Mouse (Mus musculus): ENCODE data around the gene Zbtb24.

Gene Zbtb24

GRCm38 (mm10) chr10:41450137-41450670 is at the start of gene Zbtb24:
Gene Zbtb24 (plus strand): TSS chr10:41450383.
- in situ Hi-C loops (cut with MboI; ENCODE audit: low pct_unique_long_range_greater_than_20kb in 1 of 2, low sequenced_read_pairs in 2 of 2, unreplicated experiment in 1 of 2), result no loop called here

GRCm38 (mm10) chr10:41401097-41401496 is 49.1 kb upstream of the Zbtb24 start:
- in situ Hi-C loops (cut with MboI; ENCODE audit: low pct_unique_long_range_greater_than_20kb in 1 of 2, low sequenced_read_pairs in 2 of 2, unreplicated experiment in 1 of 2), result loop anchor here in 1 of 2 experiments (25.0 kb wide), 1 partner anchor 389 kb away; no protein-coding TSS in a partner anchor

- in situ Hi-C loops (cut with MboI; ENCODE audit: low pct_unique_long_range_greater_than_20kb in 1 of 2, low sequenced_read_pairs in 2 of 2, unreplicated experiment in 1 of 2), result loop anchor here in 1 of 2 experiments (25.0 kb wide), 1 partner anchor 391 kb away; no protein-coding TSS in a partner anchor
Observed at GRCm38 (mm10) chr10:41403364-41403763, 46.8 kb upstream of the Zbtb24 start.

GRCm38 (mm10) chr10:41403893-41404612 is 46.1 kb upstream of the Zbtb24 start:
- in situ Hi-C loops (cut with MboI; ENCODE audit: low pct_unique_long_range_greater_than_20kb in 1 of 2, low sequenced_read_pairs in 2 of 2, unreplicated experiment in 1 of 2), result loop anchor here in 1 of 2 experiments (25.0 kb wide), 1 partner anchor 392 kb away; no protein-coding TSS in a partner anchor

GRCm38 (mm10) chr10:41410176-41410575 is 40.0 kb upstream of the Zbtb24 start:
- in situ Hi-C loops (cut with MboI; ENCODE audit: low pct_unique_long_range_greater_than_20kb in 1 of 2, low sequenced_read_pairs in 2 of 2, unreplicated experiment in 1 of 2), result loop anchor here in 1 of 2 experiments (25.0 kb wide), 1 partner anchor 398 kb away; no protein-coding TSS in a partner anchor

GRCm38 (mm10) chr10:41410821-41411220 is 39.4 kb upstream of the Zbtb24 start:
- in situ Hi-C loops (cut with MboI; ENCODE audit: low pct_unique_long_range_greater_than_20kb in 1 of 2, low sequenced_read_pairs in 2 of 2, unreplicated experiment in 1 of 2), result loop anchor here in 1 of 2 experiments (25.0 kb wide), 1 partner anchor 399 kb away; no protein-coding TSS in a partner anchor

- in situ Hi-C loops (cut with MboI; ENCODE audit: low pct_unique_long_range_greater_than_20kb in 1 of 2, low sequenced_read_pairs in 2 of 2, unreplicated experiment in 1 of 2), result loop anchor here in 1 of 2 experiments (25.0 kb wide), 1 partner anchor 401 kb away; no protein-coding TSS in a partner anchor
Observed at GRCm38 (mm10) chr10:41413471-41413870, 36.7 kb upstream of the Zbtb24 start.

- in situ Hi-C loops (cut with MboI; ENCODE audit: low pct_unique_long_range_greater_than_20kb in 1 of 2, low sequenced_read_pairs in 2 of 2, unreplicated experiment in 1 of 2), result loop anchor here in 1 of 2 experiments (25.0 kb wide), 1 partner anchor 403 kb away; no protein-coding TSS in a partner anchor
Observed at GRCm38 (mm10) chr10:41415368-41415767, 34.8 kb upstream of the Zbtb24 start.

- in situ Hi-C loops (cut with MboI; ENCODE audit: low pct_unique_long_range_greater_than_20kb in 1 of 2, low sequenced_read_pairs in 2 of 2, unreplicated experiment in 1 of 2), result loop anchor here in 1 of 2 experiments (25.0 kb wide), 1 partner anchor 408 kb away; no protein-coding TSS in a partner anchor
Observed at GRCm38 (mm10) chr10:41420496-41421200, 29.5 kb upstream of the Zbtb24 start.

GRCm38 (mm10) chr10:41423681-41424080 is 26.5 kb upstream of the Zbtb24 start:
- in situ Hi-C loops (cut with MboI; ENCODE audit: low pct_unique_long_range_greater_than_20kb in 1 of 2, low sequenced_read_pairs in 2 of 2, unreplicated experiment in 1 of 2), result loop anchor here in 1 of 2 experiments (25.0 kb wide), 1 partner anchor 411 kb away; no protein-coding TSS in a partner anchor

GRCm38 (mm10) chr10:41426368-41426767 is 23.8 kb upstream of the Zbtb24 start:
- in situ Hi-C loops (cut with MboI; ENCODE audit: low pct_unique_long_range_greater_than_20kb in 1 of 2, low sequenced_read_pairs in 2 of 2, unreplicated experiment in 1 of 2), result no loop called here

- in situ Hi-C loops (cut with MboI; ENCODE audit: low pct_unique_long_range_greater_than_20kb in 1 of 2, low sequenced_read_pairs in 2 of 2, unreplicated experiment in 1 of 2), result loop anchor here in 1 of 2 experiments (10.0 kb wide), 1 partner anchor 70 kb away; no protein-coding TSS in a partner anchor
Observed at GRCm38 (mm10) chr10:41434624-41435023, 15.6 kb upstream of the Zbtb24 start.

GRCm38 (mm10) chr10:41435141-41435540 is 15.0 kb upstream of the Zbtb24 start:
- in situ Hi-C loops (cut with MboI; ENCODE audit: low pct_unique_long_range_greater_than_20kb in 1 of 2, low sequenced_read_pairs in 2 of 2, unreplicated experiment in 1 of 2), result loop anchor here in 1 of 2 experiments (10.0 kb wide), 1 partner anchor 70 kb away; no protein-coding TSS in a partner anchor

- in situ Hi-C loops (cut with MboI; ENCODE audit: low pct_unique_long_range_greater_than_20kb in 1 of 2, low sequenced_read_pairs in 2 of 2, unreplicated experiment in 1 of 2), result no loop called here
Observed at GRCm38 (mm10) chr10:41448216-41448615, 2.0 kb upstream of the Zbtb24 start.

GRCm38 (mm10) chr10:41449684-41450083 is 499 bp upstream of the Zbtb24 start:
- in situ Hi-C loops (cut with MboI; ENCODE audit: low pct_unique_long_range_greater_than_20kb in 1 of 2, low sequenced_read_pairs in 2 of 2, unreplicated experiment in 1 of 2), result no loop called here

GRCm38 (mm10) chr10:41450780-41451522 is 768 bp downstream of the Zbtb24 start:
- in situ Hi-C loops (cut with MboI; ENCODE audit: low pct_unique_long_range_greater_than_20kb in 1 of 2, low sequenced_read_pairs in 2 of 2, unreplicated experiment in 1 of 2), result no loop called here

- in situ Hi-C loops (cut with MboI; ENCODE audit: low pct_unique_long_range_greater_than_20kb in 1 of 2, low sequenced_read_pairs in 2 of 2, unreplicated experiment in 1 of 2), result no loop called here
Observed at GRCm38 (mm10) chr10:41451656-41452055, 1.5 kb downstream of the Zbtb24 start.

GRCm38 (mm10) chr10:41452791-41453190 is 2.6 kb downstream of the Zbtb24 start:
- in situ Hi-C loops (cut with MboI; ENCODE audit: low pct_unique_long_range_greater_than_20kb in 1 of 2, low sequenced_read_pairs in 2 of 2, unreplicated experiment in 1 of 2), result no loop called here

Data from mouse embryonic stem cell (cell line).